Comparison of ENCODE assay signal across 28 mouse cellular contexts in the genomic region with DNA sequence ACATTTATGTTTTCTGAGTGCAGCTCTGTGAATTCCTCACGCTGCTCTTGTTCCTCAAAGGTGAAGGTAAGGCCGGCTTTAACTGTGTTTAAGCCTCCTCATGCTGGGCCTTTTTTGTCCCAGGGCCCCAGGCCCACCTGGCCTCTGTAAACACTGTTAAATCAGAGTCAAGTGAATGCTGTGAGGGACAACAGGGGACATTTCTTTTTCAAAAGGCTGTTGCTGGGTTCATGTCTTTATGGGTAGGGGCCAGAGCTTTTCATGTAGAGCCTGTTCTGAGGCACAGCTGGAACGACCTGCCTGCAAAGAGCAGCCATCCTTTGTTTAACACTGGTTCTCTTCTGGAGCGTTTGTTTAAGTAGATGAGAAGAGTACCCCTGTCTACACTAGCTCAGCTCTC.
"Had no signal": no experiment of that assay in that cellular context is flagged by ENCODE, and none has a peak within 500 bp of the region (broad histone marks: within the 10 kb centered on the region; RNA-seq: fewer than 3 reads in every experiment).

No protein-coding gene starts in this region.

- H3K27me3 ChIP-seq: heart, embryonic 13.5 days; heart, embryonic 15.5 days; hindbrain, embryonic 13.5 days; hindbrain, embryonic 15.5 days; kidney, embryonic 15.5 days; limb, embryonic 13.5 days; limb, embryonic 15.5 days; liver, embryonic 12.5 days had no signal

- H3K4me3 ChIP-seq: gastrocnemius, adult 2 months; heart, adult 2 months; heart, embryonic 13.5 days; heart, embryonic 15.5 days; hindbrain, embryonic 13.5 days; hindbrain, embryonic 15.5 days; kidney, embryonic 15.5 days; limb, embryonic 13.5 days; limb, embryonic 15.5 days; liver, embryonic 12.5 days had no signal

- H3K36me3 ChIP-seq: heart, embryonic 13.5 days; heart, embryonic 15.5 days; hindbrain, embryonic 13.5 days; hindbrain, embryonic 15.5 days; kidney, embryonic 15.5 days; limb, embryonic 13.5 days; limb, embryonic 15.5 days; liver, embryonic 12.5 days had no signal

- H3K9ac ChIP-seq: heart, embryonic 13.5 days; heart, embryonic 15.5 days; hindbrain, embryonic 13.5 days; hindbrain, embryonic 15.5 days; kidney, embryonic 15.5 days; limb, embryonic 13.5 days; limb, embryonic 15.5 days; liver, embryonic 12.5 days; liver, embryonic 14.5 days had no signal

- ATAC-seq: hindbrain, postnatal 0 days; intestine, embryonic 16.5 days; liver, embryonic 12.5 days had no signal

- H3K9me3 ChIP-seq: heart, embryonic 13.5 days; heart, embryonic 15.5 days; hindbrain, embryonic 13.5 days; hindbrain, embryonic 15.5 days; kidney, embryonic 15.5 days; limb, embryonic 13.5 days; limb, embryonic 15.5 days; liver, embryonic 12.5 days had no signal

- DNase-seq: gastrocnemius, adult 2 months; gastrocnemius, postnatal 14 days; gastrocnemius, postnatal 36 days; heart, adult 11 months; heart, adult 2 months; heart, postnatal 14 days; heart, postnatal 4 days; kidney, adult 11 months; kidney, adult 2 months; kidney, adult 9 months; kidney, postnatal 14 days; kidney, postnatal 36 days; layer of hippocampus, adult 9-11 months; layer of hippocampus, postnatal 36 days; left cerebral cortex, postnatal 4 days had no signal

- H3K27ac ChIP-seq: gastrocnemius, adult 2 months; heart, adult 2 months; heart, embryonic 13.5 days; heart, embryonic 15.5 days; hindbrain, embryonic 13.5 days; hindbrain, embryonic 15.5 days; hindbrain, postnatal 0 days; kidney, embryonic 15.5 days; kidney, postnatal 0 days; limb, embryonic 13.5 days; limb, embryonic 15.5 days; liver, embryonic 12.5 days; liver, embryonic 14.5 days had no signal

- H3K4me2 ChIP-seq: heart, embryonic 11.5 days; heart, embryonic 13.5 days; heart, embryonic 15.5 days; hindbrain, embryonic 13.5 days; hindbrain, embryonic 15.5 days; kidney, embryonic 15.5 days; limb, embryonic 13.5 days; limb, embryonic 15.5 days; liver, embryonic 12.5 days had no signal

- H3K4me1 ChIP-seq: heart, embryonic 13.5 days; heart, embryonic 15.5 days; hindbrain, embryonic 13.5 days; hindbrain, embryonic 15.5 days; kidney, embryonic 15.5 days; limb, embryonic 15.5 days; liver, embryonic 12.5 days had no signal
